Mouse (Mus musculus) limb, embryonic 10.5 days (tissue): ENCODE data around the gene Stambpl1. TPM values are rescaled to one million over a fixed set of nuclear protein-coding genes. Genes with fewer than 3 reads are reported as not detected.

Experiments used
- DNase-seq: peaks from one replicate; pipeline ENCODE4 v3.0.0-alpha.2; 2017; ENCODE audit warnings: low spot score
- H3K27ac ChIP-seq: fragments of 300-500 bp; sonication (generic); 2 replicates; pipeline ENCODE4 v1.5.1; 2016; ENCODE audit warnings: mild to moderate bottlenecking
- H3K27me3 ChIP-seq: fragments of 300-500 bp; sonication (generic); 2 replicates; pipeline ENCODE4 v1.6.1; 2016; ENCODE audit warnings: low read depth, mild to moderate bottlenecking; ENCODE audit not compliant: poor library complexity, severe bottlenecking
- H3K36me3 ChIP-seq: fragments of 300-500 bp; sonication (generic); 2 replicates; pipeline ENCODE4 v1.6.1; 2016; ENCODE audit warnings: mild to moderate bottlenecking, moderate library complexity
- H3K4me1 ChIP-seq: fragments of 300-500 bp; sonication (generic); 2 replicates; pipeline ENCODE4 v1.6.1; 2016
- H3K4me3 ChIP-seq: fragments of 300-500 bp; sonication (generic); 2 replicates; pipeline ENCODE4 v1.5.1; 2016; ENCODE audit warnings: mild to moderate bottlenecking, moderate library complexity
- H3K9me3 ChIP-seq: fragments of 300-500 bp; sonication (generic); replicated peaks from 2 replicates; pipeline ENCODE4 v1.6.1; 2016; ENCODE audit warnings: mild to moderate bottlenecking
- WGBS: fragments of 180-500 bp; shearing (Covaris S2); methylation state at CpG from one replicate; pipeline ENCODE4 v1.1.7; 2016; 5-methylcytosine and 5-hydroxymethylcytosine counted together
- polyA plus RNA-seq: library from polyadenylated mRNA; unstranded; fragments of >200 nt; fragmentation: Nextera tagmentation; extraction: Ambion mirVana; gene quantifications from 2 replicates; pipeline ENCODE4 v1.2.1, GENCODE M21; 2016

Stambpl1 gene
- polyA plus RNA-seq: 13.8 and 15.7 TPM in 2 replicates

DNA sequence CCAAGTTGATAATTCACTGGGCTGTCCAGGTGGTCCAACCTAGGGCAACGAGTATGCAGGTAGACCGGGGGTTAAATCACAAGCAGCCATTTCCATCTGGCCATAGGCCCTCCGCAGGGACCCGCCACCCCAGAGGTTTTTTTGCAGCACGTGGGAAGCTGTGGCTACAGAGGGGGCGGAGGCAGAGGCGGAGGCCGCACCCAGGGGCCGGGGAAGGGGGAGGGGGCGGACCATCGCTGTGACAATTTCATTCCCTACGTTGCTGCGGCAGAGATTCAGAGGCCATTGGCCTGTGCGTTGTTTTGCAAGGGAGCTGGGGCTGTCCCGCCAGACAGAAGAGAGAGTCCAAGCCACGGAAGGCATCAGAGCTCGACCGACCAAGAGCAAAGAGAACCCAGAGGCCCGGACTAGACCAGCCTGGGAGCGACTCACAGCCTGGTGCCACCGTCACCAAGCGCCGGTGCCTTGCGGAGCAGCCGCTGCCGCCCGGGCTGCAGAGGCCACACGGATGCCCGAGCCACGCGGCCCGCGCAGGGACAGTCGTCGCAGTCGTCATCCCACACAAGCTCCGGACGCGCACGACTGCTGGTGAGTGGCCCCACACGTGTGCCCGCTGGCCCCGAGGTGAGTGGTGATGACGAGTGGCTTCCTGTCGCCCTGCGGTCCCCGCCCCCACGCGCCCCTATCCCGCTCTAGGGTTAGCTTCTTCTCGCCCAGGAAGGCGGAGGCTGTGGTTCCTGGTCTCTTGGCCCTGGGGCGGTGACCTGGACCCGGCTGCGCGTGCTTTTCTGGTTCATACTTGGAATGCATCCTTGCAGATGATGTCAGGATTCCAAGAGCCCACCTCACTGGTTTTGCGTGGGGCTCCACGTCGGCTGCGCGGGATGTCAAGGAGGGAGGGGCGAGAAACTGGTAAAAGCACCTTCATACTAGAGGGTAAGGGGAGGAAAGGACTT is at the start of gene Stambpl1:
TSS of gene Stambpl1 (plus strand) at position 222 of the 956 bp plus-strand sequence.
- 0 out of 2 replicates have a peak, but pooled peaks cover 8% of the 10 kb centered on the region for H3K27me3 ChIP-seq

GRCm38 (mm10) chr19:34148421-34148820 is 43.6 kb upstream of the Stambpl1 start:
- Histone ChIP-seq H3K4me1 (peaks cover 6% of the 10 kb centered on the region), H3K27me3 (no peaks in the 10 kb centered on the region), H3K4me3 (no peak overlapping the region), H3K36me3 (no peaks in the 10 kb centered on the region), H3K27ac (no peak overlapping the region), H3K9me3 (no peaks in the 10 kb centered on the region)
- WGBS: 84% methylated on average over 4 of the region's 4 CpGs
- no peak for DNase-seq

More for the DNA sequence above, at the start of gene Stambpl1:
- H3K27ac ChIP-seq: peak within 1 kb of the TSS; percentile 90
- peaks cover 49% of the 10 kb centered on the region for H3K4me1 ChIP-seq
- no peaks in the 10 kb centered on the region for H3K36me3 ChIP-seq
- peak within 1 kb of the TSS; percentile 80 for H3K4me3 ChIP-seq
- no peaks in the 10 kb centered on the region for H3K9me3 ChIP-seq
- peak; percentile 78 for DNase-seq
- under 1% methylated on average over 62 of the region's 62 CpGs for WGBS

DNA sequence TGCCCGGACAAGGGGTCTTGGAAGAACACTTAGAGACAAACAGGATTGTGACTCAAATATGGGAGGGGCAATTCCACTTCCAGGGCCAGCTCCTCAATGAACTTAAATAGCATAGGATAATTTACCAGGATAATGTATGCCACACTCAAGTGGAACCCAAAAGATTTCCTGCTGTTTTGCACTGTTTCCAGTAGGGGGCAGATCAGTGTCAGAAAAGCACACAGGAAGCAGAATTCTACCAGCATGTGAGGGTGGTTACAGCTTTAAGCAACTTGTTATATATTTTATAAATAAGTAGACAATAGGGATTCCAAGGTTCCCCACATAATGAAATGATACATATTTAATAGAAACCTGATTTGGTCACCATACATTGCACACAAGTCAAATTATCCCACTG is 40.1 kb upstream of the Stambpl1 start:
- DNase-seq: no peak
- Histone ChIP-seq H3K27me3 (no peaks in the 10 kb centered on the region), H3K36me3 (no peaks in the 10 kb centered on the region), H3K4me3 (no peak overlapping the region), H3K9me3 (no peaks in the 10 kb centered on the region), H3K4me1 (peaks cover 17% of the 10 kb centered on the region), H3K27ac (no peak overlapping the region)
- WGBS: 71% methylated on average over 1 of the region's 1 CpGs

DNA sequence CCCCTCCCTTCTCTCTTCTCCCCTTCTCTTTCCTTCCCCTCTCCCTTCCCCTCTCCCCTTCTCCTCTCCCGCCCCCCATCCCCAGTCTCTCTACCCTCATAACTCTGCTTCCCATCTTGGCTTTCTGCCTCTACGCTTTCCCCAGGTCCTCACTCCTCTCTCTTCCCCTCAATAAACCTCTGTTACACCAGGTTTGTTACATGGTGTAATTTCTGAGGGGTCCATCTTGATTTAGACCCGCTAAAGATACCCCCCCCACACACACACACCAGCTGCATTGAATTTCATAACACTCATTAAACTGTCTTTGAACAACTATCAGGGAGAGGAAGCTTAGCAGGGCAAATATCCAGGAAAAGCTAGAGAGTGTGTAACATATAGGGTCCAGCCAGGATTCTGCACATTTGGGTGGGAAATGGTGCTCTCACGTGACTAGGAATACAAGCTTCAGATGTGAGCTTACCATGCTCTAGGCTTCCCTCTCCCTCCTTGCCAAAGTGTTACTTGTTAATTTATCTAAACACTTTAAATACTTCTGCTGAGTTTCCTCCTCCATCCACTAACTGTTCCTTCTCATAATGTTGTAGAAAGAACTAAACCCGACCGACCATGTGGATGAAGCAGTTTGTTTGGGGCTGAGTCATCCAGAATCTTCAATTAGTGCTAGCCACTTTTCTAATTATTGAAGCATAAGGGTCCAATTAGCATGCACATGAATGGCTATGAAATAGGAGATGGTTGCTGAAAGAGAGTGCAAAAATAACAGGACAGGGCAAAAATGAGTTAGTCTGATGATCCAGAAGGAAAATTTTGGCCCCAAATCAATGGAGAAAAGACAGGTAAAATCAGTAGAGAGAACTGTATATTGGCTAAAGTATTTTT is 38.5 kb upstream of the Stambpl1 start:
- DNase-seq: no peak
- Histone ChIP-seq H3K4me1 (peaks cover 17% of the 10 kb centered on the region), H3K27ac (no peak overlapping the region), H3K36me3 (no peaks in the 10 kb centered on the region), H3K4me3 (no peak overlapping the region), H3K27me3 (no peaks in the 10 kb centered on the region), H3K9me3 (no peaks in the 10 kb centered on the region)
- WGBS: 59% methylated on average over 6 of the region's 6 CpGs

GRCm38 (mm10) chr19:34162693-34163092 is 29.3 kb upstream of the Stambpl1 start:
- WGBS: 91% methylated on average over 5 of the region's 5 CpGs
- no peak overlapping the region for H3K27ac ChIP-seq
- H3K4me3 ChIP-seq: no peak overlapping the region
- DNase-seq: no peak
- H3K27me3 ChIP-seq: no peaks in the 10 kb centered on the region
- no peaks in the 10 kb centered on the region for H3K9me3 ChIP-seq
- peaks cover 6% of the 10 kb centered on the region for H3K4me1 ChIP-seq
- no peaks in the 10 kb centered on the region for H3K36me3 ChIP-seq

GRCm38 (mm10) chr19:34165891-34166290 is 26.1 kb upstream of the Stambpl1 start, which contains the start of gene Ankrd22:
Gene Ankrd22 (minus strand): TSS chr19:34166053.
- no peak within 1 kb of the TSS for H3K27ac ChIP-seq
- H3K27me3 ChIP-seq: no peaks in the 10 kb centered on the region
- 77% methylated on average over 5 of the region's 5 CpGs for WGBS
- H3K4me3 ChIP-seq: no peak within 1 kb of the TSS
- H3K9me3 ChIP-seq: no peaks in the 10 kb centered on the region
- H3K4me1 ChIP-seq: peaks cover 13% of the 10 kb centered on the region
- H3K36me3 ChIP-seq: no peaks in the 10 kb centered on the region
- DNase-seq: no peak

- peaks cover 10% of the 10 kb centered on the region for H3K4me1 ChIP-seq
- no peaks in the 10 kb centered on the region for H3K9me3 ChIP-seq
- H3K27me3 ChIP-seq: no peaks in the 10 kb centered on the region
- no peak overlapping the region for H3K4me3 ChIP-seq
- no peak overlapping the region for H3K27ac ChIP-seq
- 89% methylated on average over 4 of the region's 4 CpGs for WGBS
- H3K36me3 ChIP-seq: no peaks in the 10 kb centered on the region
- DNase-seq: no peak
These were observed 25.6 kb upstream of the Stambpl1 start for GRCm38 (mm10) chr19:34166386-34166785.

- Histone ChIP-seq H3K27me3 (no peaks in the 10 kb centered on the region), H3K4me1 (peaks cover 8% of the 10 kb centered on the region), H3K9me3 (no peaks in the 10 kb centered on the region), H3K36me3 (no peaks in the 10 kb centered on the region), H3K27ac (peak overlapping the region; percentile 58; the same call in 1 of the 2 replicates), H3K4me3 (no peak overlapping the region)
- WGBS: 57% methylated on average over 7 of the region's 7 CpGs
- DNase-seq: no peak
These were observed 23.9 kb upstream of the Stambpl1 start for GRCm38 (mm10) chr19:34167896-34168661.

DNA sequence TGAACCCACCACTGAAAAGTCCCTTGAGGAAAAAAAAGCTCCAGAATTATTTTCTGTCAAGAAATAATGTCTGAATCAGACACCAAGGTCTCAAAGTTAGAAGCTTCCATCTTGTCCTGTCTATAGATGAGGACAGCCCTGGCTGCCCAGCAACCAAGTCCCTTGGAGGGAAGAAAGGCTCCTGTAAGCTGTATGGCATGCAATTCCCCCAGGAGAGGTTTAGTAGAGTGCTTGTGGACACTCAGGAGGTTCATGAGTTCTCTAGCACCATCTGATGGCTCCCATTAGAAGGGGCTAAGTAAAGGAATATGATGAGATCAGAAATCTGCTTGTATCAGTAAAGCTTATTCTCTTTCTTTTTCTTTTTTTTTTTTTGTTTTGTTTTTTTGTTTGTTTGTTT is 22.9 kb upstream of the Stambpl1 start:
- no peaks in the 10 kb centered on the region for H3K27me3 ChIP-seq
- H3K36me3 ChIP-seq: no peaks in the 10 kb centered on the region
- H3K4me1 ChIP-seq: peaks cover 11% of the 10 kb centered on the region
- H3K9me3 ChIP-seq: no peaks in the 10 kb centered on the region
- DNase-seq: no peak
- H3K4me3 ChIP-seq: no peak overlapping the region
- no peak overlapping the region for H3K27ac ChIP-seq

GRCm38 (mm10) chr19:34171167-34171566 is 20.9 kb upstream of the Stambpl1 start:
- H3K27me3 ChIP-seq: no peaks in the 10 kb centered on the region
- H3K27ac ChIP-seq: no peak overlapping the region
- H3K9me3 ChIP-seq: no peaks in the 10 kb centered on the region
- WGBS: 70% methylated on average over 3 of the region's 3 CpGs
- H3K36me3 ChIP-seq: no peaks in the 10 kb centered on the region
- H3K4me3 ChIP-seq: no peak overlapping the region
- H3K4me1 ChIP-seq: peaks cover 16% of the 10 kb centered on the region
- no peak for DNase-seq

GRCm38 (mm10) chr19:34174004-34174403 is 18.0 kb upstream of the Stambpl1 start:
- no peak overlapping the region for H3K27ac ChIP-seq
- H3K4me3 ChIP-seq: no peak overlapping the region
- H3K27me3 ChIP-seq: no peaks in the 10 kb centered on the region
- DNase-seq: no peak
- no peaks in the 10 kb centered on the region for H3K9me3 ChIP-seq
- no peaks in the 10 kb centered on the region for H3K36me3 ChIP-seq
- H3K4me1 ChIP-seq: peaks cover 17% of the 10 kb centered on the region
- WGBS: 73% methylated on average over 3 of the region's 3 CpGs

- Histone ChIP-seq H3K27me3 (no peaks in the 10 kb centered on the region), H3K4me1 (peaks cover 13% of the 10 kb centered on the region), H3K9me3 (no peaks in the 10 kb centered on the region), H3K4me3 (no peak overlapping the region), H3K27ac (no peak overlapping the region), H3K36me3 (no peaks in the 10 kb centered on the region)
- DNase-seq: no peak
- 92% methylated on average over 4 of the region's 4 CpGs for WGBS
These were observed 12.9 kb upstream of the Stambpl1 start for GRCm38 (mm10) chr19:34179136-34179535.
